Mouse (Mus musculus): ENCODE measurements at regions not wholly inside any gene's neighbourhood (a gene's known extent, or its start where the extent isn't known, plus 50 kb on each side); places are given as distances from the start of the nearest gene placed in this dataset.

GRCm38 (mm10) chr3:7992322-7992721 is 1372.1 kb upstream of the 1700008P02Rik start:
- DNase-seq, result no peak

- DNase-seq, result no peak
Measured at GRCm38 (mm10) chr3:7973287-7973686, 1353.0 kb upstream of the 1700008P02Rik start.

GRCm38 (mm10) chr3:7953911-7954310 is 1333.7 kb upstream of the 1700008P02Rik start:
- DNase-seq, result no peak

GRCm38 (mm10) chr3:7943646-7944381 is 1323.6 kb upstream of the 1700008P02Rik start:
- DNase-seq, result no peak

Measured in thymus, postnatal 25 days (tissue).